In the genomic region with DNA sequence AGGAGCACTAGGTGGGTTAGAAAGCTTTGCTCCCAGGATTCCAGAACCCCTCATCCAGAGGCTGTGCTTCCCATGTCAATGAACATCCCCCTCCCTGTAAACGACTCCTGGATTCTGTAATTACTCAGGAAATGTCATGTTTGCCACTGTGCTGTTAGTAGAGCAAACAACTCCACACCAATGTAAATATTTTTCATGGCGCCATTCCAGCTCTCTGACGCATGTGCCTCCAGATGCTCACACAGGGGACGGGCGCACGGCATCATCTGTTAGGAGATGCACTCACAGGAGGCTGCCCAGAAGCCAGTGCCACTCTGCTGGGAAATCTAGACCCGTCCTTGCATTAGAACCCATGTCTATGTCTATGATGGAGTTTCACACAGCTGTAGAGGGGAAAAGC, we compare ENCODE assay signal across 18 mouse cellular contexts. TPM values are rescaled to one million over a fixed set of nuclear protein-coding genes. Genes with fewer than 3 reads are reported as not detected.
DNase-seq lines count a peak whose midpoint lies in the region; ATAC-seq and TF ChIP-seq lines count a peak whose summit lies in the region.
"Had no signal": no experiment of that assay in that cellular context is flagged by ENCODE, and none has a peak within 500 bp of the region (broad histone marks: within the 10 kb centered on the region; RNA-seq: fewer than 3 reads in every experiment).

No protein-coding gene starts in this region.

- no peak for ATAC-seq in kidney, postnatal 0 days (replicated peaks; ENCODE audit: low FRiP score, low read depth)
- ATAC-seq in intestine, embryonic 15.5 days = peak; percentile 56
- ATAC-seq: hindbrain, embryonic 16.5 days had no signal

- DNase-seq in kidney, postnatal 0 days (ENCODE audit: low spot score) = peak; percentile 52
- no peak for DNase-seq in kidney, adult 8-10 months
- DNase-seq in 3T3-L1 (ENCODE audit: low read depth, low spot score) = peak; percentile 9
- peak; percentile 36 for DNase-seq in lung, postnatal 25 days (ENCODE audit: low spot score)
- DNase-seq in adrenal gland, postnatal 4 days (ENCODE audit: low spot score in 2 of 2) = no peak
- DNase-seq in thymus, postnatal 14 days = no peak
- DNase-seq: adrenal gland, adult 8-10 months; cerebellum, adult 2 months; layer of hippocampus, postnatal 36 days; left cerebral cortex, postnatal 4 days; thymus, postnatal 25 days had no signal

- no peak overlapping the region for H3K9ac ChIP-seq in kidney, postnatal 0 days (ENCODE audit: low read depth, low read length)
- no peak overlapping the region for H3K9ac ChIP-seq in intestine, embryonic 15.5 days
- H3K9ac ChIP-seq: forebrain, embryonic 12.5 days; liver, embryonic 14.5 days; neural tube, embryonic 15.5 days had no signal

- no peaks in the 10 kb centered on the region for H3K4me1 ChIP-seq in kidney, postnatal 0 days (replicated peaks; ENCODE audit: insufficient read depth, low read length)
- H3K4me1 ChIP-seq in intestine, embryonic 15.5 days (replicated peaks) = no peaks in the 10 kb centered on the region
- H3K4me1 ChIP-seq: forebrain, embryonic 12.5 days had no signal

- no peak overlapping the region for H3K27ac ChIP-seq in kidney, postnatal 0 days
- H3K27ac ChIP-seq in intestine, embryonic 15.5 days = no peak overlapping the region
- H3K27ac ChIP-seq: forebrain, embryonic 12.5 days; liver, embryonic 14.5 days; neural tube, embryonic 15.5 days had no signal

- no peak overlapping the region for H3K4me3 ChIP-seq in kidney, postnatal 0 days (replicated peaks; ENCODE audit: low read depth, low read length)
- H3K4me3 ChIP-seq in intestine, embryonic 15.5 days (replicated peaks) = no peak overlapping the region
- H3K4me3 ChIP-seq: forebrain, embryonic 12.5 days; neural tube, embryonic 15.5 days had no signal

- H3K36me3 ChIP-seq in kidney, postnatal 0 days (ENCODE audit: insufficient read depth, low read length) = no peaks in the 10 kb centered on the region
- no peaks in the 10 kb centered on the region for H3K36me3 ChIP-seq in intestine, embryonic 15.5 days
- H3K36me3 ChIP-seq: forebrain, embryonic 12.5 days; G1E; neural tube, embryonic 15.5 days had no signal

- no peak overlapping the region for H3K4me2 ChIP-seq in kidney, postnatal 0 days (ENCODE audit: low read length)
- H3K4me2 ChIP-seq in intestine, embryonic 15.5 days (replicated peaks) = no peak overlapping the region
- H3K4me2 ChIP-seq: forebrain, embryonic 12.5 days; midbrain, embryonic 11.5 days; neural tube, embryonic 15.5 days had no signal

- H3K9me3 ChIP-seq in kidney, postnatal 0 days (replicated peaks; ENCODE audit: low read length) = no peaks in the 10 kb centered on the region
- no peaks in the 10 kb centered on the region for H3K9me3 ChIP-seq in intestine, embryonic 15.5 days
- H3K9me3 ChIP-seq: forebrain, embryonic 12.5 days; G1E; neural tube, embryonic 15.5 days had no signal

- 48% methylated on average over 7 of the region's 7 CpGs for WGBS in kidney, postnatal 0 days
- 33% methylated on average over 7 of the region's 7 CpGs for WGBS in intestine, embryonic 15.5 days

- no peaks in the 10 kb centered on the region for H3K27me3 ChIP-seq in kidney, postnatal 0 days (ENCODE audit: insufficient read depth, low read length)
- H3K27me3 ChIP-seq in intestine, embryonic 15.5 days (replicated peaks) = no peaks in the 10 kb centered on the region
- H3K27me3 ChIP-seq: forebrain, embryonic 12.5 days; neural tube, embryonic 15.5 days had no signal

- no peak for TF ChIP-seq CTCF in kidney, postnatal 0 days (IDR thresholded peaks at IDR 0.05; ENCODE audit: low read depth)

RNA-seq across cellular contexts. Expression of gene Rpl10-ps3, which starts 51.3 kb away (rescaled TPM):
- polyA plus RNA-seq in kidney, postnatal 0 days (2015; fragmentation: Nextera tagmentation; extraction: Ambion mirVana) = 238 and 252 TPM in 2 replicates
- polyA plus RNA-seq in intestine, embryonic 15.5 days (2015; fragmentation: Nextera tagmentation; extraction: Ambion mirVana) = 292 and 375 TPM in 2 replicates
- total RNA-seq in adrenal gland, postnatal 4 days (2021) = 1,000 to 10,000 TPM; 1,124 to 1,153 TPM

Comparison
In these comparisons a context has a peak if more than half of its experiments do, and no peak if none do; other contexts are left out.
1. DNase-seq: peak in kidney, postnatal 0 days (single experiment), 3T3-L1 (single experiment) and lung, postnatal 25 days (single experiment); none in kidney, adult 8-10 months (0 of 2), adrenal gland, postnatal 4 days (0 of 2) and thymus, postnatal 14 days (single experiment).